Mouse (Mus musculus): ENCODE results near the gene Adcy2. TPM values are rescaled to one million over a fixed set of nuclear protein-coding genes. Genes with fewer than 3 reads are reported as not detected.
A peak's percentile ranks its signal among the peaks of the same experiment; 100 is the strongest.

Gene Adcy2
- polyA plus RNA-seq, 1 experiment from 2014 or later = 1.6 TPM

DNA sequence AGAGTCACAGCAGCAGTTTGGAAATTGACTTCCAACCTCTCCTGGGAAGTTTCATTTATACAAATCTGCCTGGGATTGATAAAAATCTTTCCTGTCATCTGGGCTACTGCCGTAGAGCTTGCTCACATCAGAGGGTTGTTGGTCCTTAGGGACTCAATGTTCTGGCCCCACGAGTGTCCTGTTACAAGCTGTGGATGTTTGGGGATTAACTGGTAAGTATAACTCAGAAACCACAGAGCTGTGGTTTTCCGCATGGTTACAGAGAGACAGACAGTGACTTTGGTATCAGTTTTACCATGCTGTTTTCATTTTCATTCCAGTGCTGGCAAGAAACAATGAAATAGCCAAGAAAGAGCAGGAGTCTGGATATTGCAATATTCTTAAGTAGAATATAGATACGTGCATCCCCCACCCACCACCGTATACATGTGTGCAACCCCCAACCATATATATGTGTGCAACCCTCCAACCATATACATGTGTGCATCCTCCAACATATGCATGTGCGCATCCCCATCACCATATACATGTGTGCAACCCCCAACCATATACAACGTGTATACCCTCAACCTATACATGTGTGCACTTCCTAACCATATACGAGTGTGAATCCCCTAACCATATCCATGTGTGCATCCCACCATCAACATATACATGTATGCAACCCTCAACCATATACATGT, 233.3 kb downstream of the Adcy2 start:
- WGBS = 78% methylated on average over 8 of the region's 8 CpGs
- no peaks in the 10 kb centered on the region for H3K36me3 ChIP-seq (ENCODE audit: control insufficient read depth, insufficient read depth, low read length)
- ATAC-seq (ENCODE audit: insufficient read depth, low FRiP score) = no peak

DNA sequence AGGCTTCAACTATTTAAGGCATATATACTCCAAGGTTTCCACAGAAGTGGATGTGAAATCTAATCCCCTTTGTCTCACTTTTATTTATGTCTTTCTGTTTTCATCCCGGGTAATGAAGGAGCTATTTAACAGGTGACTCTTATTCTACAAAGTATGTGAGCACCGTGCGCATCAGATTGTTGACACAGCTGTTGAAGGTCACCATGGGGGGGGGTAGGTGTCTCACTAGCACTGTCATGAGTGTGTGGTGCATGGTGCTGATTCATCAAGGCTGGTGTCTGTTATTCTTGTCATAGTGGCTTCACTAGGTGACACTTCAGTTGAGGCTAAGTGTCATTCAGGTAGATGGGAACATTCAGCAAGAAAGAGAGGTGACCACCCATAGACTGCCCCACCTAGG, 234.7 kb downstream of the Adcy2 start:
- no peak for ATAC-seq (ENCODE audit: insufficient read depth, low FRiP score)
- H3K27me3 ChIP-seq (ENCODE audit: control insufficient read depth, insufficient read depth, low read length) = no peaks in the 10 kb centered on the region
- no peak overlapping the region for H3K4me2 ChIP-seq (ENCODE audit: low read depth, low read length)
- no peaks in the 10 kb centered on the region for H3K9me3 ChIP-seq (replicated peaks; ENCODE audit: control insufficient read depth, low read length)
- H3K4me1 ChIP-seq (ENCODE audit: control insufficient read depth, insufficient read depth, low read length) = no peaks in the 10 kb centered on the region
- H3K4me3 ChIP-seq (replicated peaks; ENCODE audit: low read length) = no peak overlapping the region
- H3K36me3 ChIP-seq (ENCODE audit: control insufficient read depth, insufficient read depth, low read length) = no peaks in the 10 kb centered on the region
- H3K9ac ChIP-seq (ENCODE audit: low read length) = no peak overlapping the region
- 66% methylated on average over 3 of the region's 3 CpGs for WGBS
- H3K27ac ChIP-seq (ENCODE audit: low read length) = no peak overlapping the region

More for the DNA sequence above, 233.3 kb downstream of the Adcy2 start:
- Histone ChIP-seq H3K9me3 (replicated peaks; ENCODE audit: control insufficient read depth, low read length) (no peaks in the 10 kb centered on the region), H3K27ac (ENCODE audit: low read length) (no peak overlapping the region), H3K4me3 (replicated peaks; ENCODE audit: low read length) (no peak overlapping the region), H3K4me2 (ENCODE audit: low read depth, low read length) (no peak overlapping the region), H3K9ac (ENCODE audit: low read length) (no peak overlapping the region), H3K4me1 (ENCODE audit: control insufficient read depth, insufficient read depth, low read length) (no peaks in the 10 kb centered on the region), H3K27me3 (ENCODE audit: control insufficient read depth, insufficient read depth, low read length) (no peaks in the 10 kb centered on the region)

DNA sequence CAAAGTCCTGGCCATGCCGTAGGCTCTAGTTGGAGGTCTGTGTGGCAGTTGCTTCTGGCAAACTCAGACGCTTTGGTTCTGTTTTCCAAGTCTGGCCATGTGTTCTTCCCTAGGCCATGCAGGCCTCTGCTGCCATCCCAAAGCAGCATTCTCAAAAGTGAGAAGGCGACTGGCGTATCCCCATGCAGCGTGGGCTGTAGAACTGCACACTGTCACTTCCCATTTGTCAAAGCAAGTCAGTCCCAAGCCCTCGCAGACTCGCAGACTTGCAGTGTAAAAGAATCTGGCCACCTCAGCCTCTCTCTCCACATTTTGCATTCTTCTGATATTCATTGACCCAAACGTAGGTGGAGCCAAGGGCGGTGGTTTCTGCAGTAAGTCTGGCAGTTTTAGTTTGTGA, 249.5 kb downstream of the Adcy2 start:
- Histone ChIP-seq H3K27ac (ENCODE audit: low read length) (no peak overlapping the region), H3K27me3 (ENCODE audit: control insufficient read depth, insufficient read depth, low read length) (no peaks in the 10 kb centered on the region), H3K4me2 (ENCODE audit: low read depth, low read length) (no peak overlapping the region), H3K4me3 (replicated peaks; ENCODE audit: low read length) (no peak overlapping the region), H3K9ac (ENCODE audit: low read length) (no peak overlapping the region), H3K9me3 (replicated peaks; ENCODE audit: control insufficient read depth, low read length) (no peaks in the 10 kb centered on the region), H3K36me3 (ENCODE audit: control insufficient read depth, insufficient read depth, low read length) (no peaks in the 10 kb centered on the region), H3K4me1 (ENCODE audit: control insufficient read depth, insufficient read depth, low read length) (no peaks in the 10 kb centered on the region)
- 57% methylated on average over 9 of the region's 9 CpGs for WGBS
- ATAC-seq (ENCODE audit: insufficient read depth, low FRiP score) = no peak

DNA sequence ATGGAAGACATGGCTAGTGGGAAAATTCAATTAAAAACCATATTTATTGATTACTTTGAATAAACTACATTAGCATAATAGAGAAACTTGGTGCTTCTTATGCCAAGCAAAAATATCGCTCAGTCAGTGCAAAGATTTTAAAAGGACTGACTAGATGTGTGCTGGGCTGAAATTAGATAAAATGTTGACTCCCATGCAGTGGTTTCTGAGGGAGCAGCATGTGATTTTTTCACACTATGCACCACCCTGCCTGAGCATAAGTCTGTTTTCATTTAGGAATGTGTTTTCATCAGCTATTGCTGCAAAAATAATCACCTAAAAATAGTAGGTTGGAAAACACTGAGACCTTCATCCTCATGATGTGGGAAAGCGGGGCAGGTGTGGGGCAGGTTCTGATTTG, 250.0 kb downstream of the Adcy2 start:
- Histone ChIP-seq H3K4me2 (ENCODE audit: low read depth, low read length) (no peak overlapping the region), H3K9ac (ENCODE audit: low read length) (no peak overlapping the region), H3K9me3 (replicated peaks; ENCODE audit: control insufficient read depth, low read length) (no peaks in the 10 kb centered on the region), H3K36me3 (ENCODE audit: control insufficient read depth, insufficient read depth, low read length) (no peaks in the 10 kb centered on the region), H3K4me1 (ENCODE audit: control insufficient read depth, insufficient read depth, low read length) (no peaks in the 10 kb centered on the region), H3K27me3 (ENCODE audit: control insufficient read depth, insufficient read depth, low read length) (no peaks in the 10 kb centered on the region), H3K27ac (ENCODE audit: low read length) (no peak overlapping the region), H3K4me3 (replicated peaks; ENCODE audit: low read length) (no peak overlapping the region)
- WGBS = 88% methylated on average over 2 of the region's 2 CpGs
- ATAC-seq (ENCODE audit: insufficient read depth, low FRiP score) = no peak

DNA sequence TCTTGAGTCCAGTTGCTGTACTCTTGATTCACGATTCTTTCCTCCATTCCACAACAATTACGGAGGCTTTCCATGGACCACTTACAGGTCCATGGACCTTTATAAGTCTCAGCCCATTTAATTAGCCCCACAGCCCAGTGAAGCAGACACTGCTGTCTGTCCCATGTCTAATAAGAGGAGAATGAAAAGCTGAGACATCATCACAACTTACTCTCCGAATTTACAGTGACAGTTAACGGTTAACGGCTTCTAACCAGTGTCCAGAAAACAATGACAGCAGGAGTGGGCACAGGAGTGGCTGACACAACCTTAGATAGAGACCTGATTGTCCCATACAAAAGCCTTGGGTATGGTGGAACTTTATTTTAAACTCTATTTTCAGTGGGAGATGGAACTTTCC, 253.9 kb downstream of the Adcy2 start:
- Histone ChIP-seq H3K4me3 (replicated peaks; ENCODE audit: low read length) (no peak overlapping the region), H3K4me1 (ENCODE audit: control insufficient read depth, insufficient read depth, low read length) (no peaks in the 10 kb centered on the region), H3K27me3 (ENCODE audit: control insufficient read depth, insufficient read depth, low read length) (no peaks in the 10 kb centered on the region), H3K27ac (ENCODE audit: low read length) (no peak overlapping the region), H3K9me3 (replicated peaks; ENCODE audit: control insufficient read depth, low read length) (no peaks in the 10 kb centered on the region), H3K36me3 (ENCODE audit: control insufficient read depth, insufficient read depth, low read length) (no peaks in the 10 kb centered on the region), H3K4me2 (ENCODE audit: low read depth, low read length) (no peak overlapping the region), H3K9ac (ENCODE audit: low read length) (no peak overlapping the region)
- no peak for ATAC-seq (ENCODE audit: insufficient read depth, low FRiP score)
- 92% methylated on average over 5 of the region's 5 CpGs for WGBS

DNA sequence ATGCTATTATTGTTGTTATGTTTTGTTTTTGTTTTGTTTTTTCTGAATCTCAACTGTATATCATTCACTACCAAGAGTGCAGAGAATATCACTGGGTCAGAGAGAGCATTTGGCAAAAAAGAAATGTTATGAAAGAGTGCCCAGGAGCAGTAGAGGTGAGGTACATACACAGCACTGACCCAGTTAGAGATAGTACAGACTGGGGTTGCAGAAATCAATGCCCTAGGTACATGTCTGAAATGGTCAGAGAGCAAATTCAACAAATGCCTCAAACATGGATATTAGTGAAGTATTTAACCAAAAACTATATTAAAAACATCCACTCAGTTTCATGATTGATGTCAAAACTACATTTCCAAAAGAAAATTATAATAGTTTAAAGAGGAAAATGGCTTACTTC, 286.7 kb downstream of the Adcy2 start:
- H3K36me3 ChIP-seq (ENCODE audit: control insufficient read depth, insufficient read depth, low read length) = no peaks in the 10 kb centered on the region
- H3K4me1 ChIP-seq (ENCODE audit: control insufficient read depth, insufficient read depth, low read length) = no peaks in the 10 kb centered on the region
- no peak overlapping the region for H3K27ac ChIP-seq (ENCODE audit: low read length)
- H3K9me3 ChIP-seq (replicated peaks; ENCODE audit: control insufficient read depth, low read length) = no peaks in the 10 kb centered on the region
- no peak overlapping the region for H3K9ac ChIP-seq (ENCODE audit: low read length)
- H3K27me3 ChIP-seq (ENCODE audit: control insufficient read depth, insufficient read depth, low read length) = no peaks in the 10 kb centered on the region
- ATAC-seq (ENCODE audit: insufficient read depth, low FRiP score) = no peak
- no peak overlapping the region for H3K4me2 ChIP-seq (ENCODE audit: low read depth, low read length)
- no peak overlapping the region for H3K4me3 ChIP-seq (replicated peaks; ENCODE audit: low read length)

DNA sequence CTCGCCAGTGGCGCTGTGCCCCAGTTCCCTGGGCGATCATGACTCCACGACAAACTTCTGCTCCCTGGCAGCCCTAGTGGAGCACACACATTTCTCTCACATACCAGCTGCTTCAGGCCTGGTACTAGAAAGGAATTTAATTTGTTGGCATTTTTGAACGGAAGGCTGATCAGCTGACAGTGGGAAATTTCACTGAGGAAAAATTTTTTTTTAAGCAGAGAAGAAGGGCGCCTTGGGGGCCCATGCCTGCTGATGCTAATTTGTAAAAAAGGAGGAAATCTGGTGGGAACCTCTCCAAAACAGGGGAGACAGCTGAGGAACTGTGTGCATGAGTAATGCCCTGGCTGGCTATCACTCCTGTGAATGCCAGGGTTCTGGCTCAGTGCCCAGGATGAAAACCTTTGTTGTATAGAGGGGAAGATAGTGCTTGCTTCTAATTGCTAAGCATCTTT, 292.0 kb downstream of the Adcy2 start:
- H3K27me3 ChIP-seq (ENCODE audit: control insufficient read depth, insufficient read depth, low read length) = no peaks in the 10 kb centered on the region
- H3K9me3 ChIP-seq (replicated peaks; ENCODE audit: control insufficient read depth, low read length) = no peaks in the 10 kb centered on the region
- no peaks in the 10 kb centered on the region for H3K4me1 ChIP-seq (ENCODE audit: control insufficient read depth, insufficient read depth, low read length)
- WGBS = 69% methylated on average over 6 of the region's 6 CpGs
- ATAC-seq (ENCODE audit: insufficient read depth, low FRiP score) = 0 out of 2 replicates have a peak, but pooled peaks have one; percentile 56
- no peak overlapping the region for H3K4me2 ChIP-seq (ENCODE audit: low read depth, low read length)
- H3K4me3 ChIP-seq (replicated peaks; ENCODE audit: low read length) = no peak overlapping the region
- H3K36me3 ChIP-seq (ENCODE audit: control insufficient read depth, insufficient read depth, low read length) = no peaks in the 10 kb centered on the region
- H3K27ac ChIP-seq (ENCODE audit: low read length) = no peak overlapping the region
- no peak overlapping the region for H3K9ac ChIP-seq (ENCODE audit: low read length)

DNA sequence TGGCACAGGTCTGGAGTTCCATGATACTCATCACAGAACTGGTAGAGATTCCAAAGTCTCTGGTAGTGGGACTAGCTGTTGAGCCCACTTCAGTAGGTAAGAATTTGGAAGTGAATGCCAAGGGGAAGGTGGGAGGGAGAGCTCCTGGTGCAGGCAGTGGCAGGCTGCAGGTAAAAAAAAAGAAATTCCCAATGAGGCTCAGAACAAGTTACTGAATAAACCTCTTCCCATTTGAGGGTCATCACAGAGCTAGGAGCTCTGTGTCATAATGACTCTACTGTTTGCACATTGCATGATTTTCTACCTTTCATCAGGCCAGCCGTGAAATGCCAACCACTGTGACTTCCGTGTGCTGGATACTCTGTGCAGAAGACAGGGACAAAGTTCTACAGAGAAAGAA, 314.4 kb downstream of the Adcy2 start:
- H3K4me3 ChIP-seq (replicated peaks; ENCODE audit: low read length) = no peak overlapping the region
- H3K27me3 ChIP-seq (ENCODE audit: control insufficient read depth, insufficient read depth, low read length) = no peaks in the 10 kb centered on the region
- H3K4me2 ChIP-seq (ENCODE audit: low read depth, low read length) = no peak overlapping the region
- H3K27ac ChIP-seq (ENCODE audit: low read length) = no peak overlapping the region
- WGBS = 93% methylated on average over 2 of the region's 2 CpGs
- no peaks in the 10 kb centered on the region for H3K36me3 ChIP-seq (ENCODE audit: control insufficient read depth, insufficient read depth, low read length)
- ATAC-seq (ENCODE audit: insufficient read depth, low FRiP score) = no peak
- H3K9ac ChIP-seq (ENCODE audit: low read length) = no peak overlapping the region
- H3K4me1 ChIP-seq (ENCODE audit: control insufficient read depth, insufficient read depth, low read length) = no peaks in the 10 kb centered on the region
- no peaks in the 10 kb centered on the region for H3K9me3 ChIP-seq (replicated peaks; ENCODE audit: control insufficient read depth, low read length)

DNA sequence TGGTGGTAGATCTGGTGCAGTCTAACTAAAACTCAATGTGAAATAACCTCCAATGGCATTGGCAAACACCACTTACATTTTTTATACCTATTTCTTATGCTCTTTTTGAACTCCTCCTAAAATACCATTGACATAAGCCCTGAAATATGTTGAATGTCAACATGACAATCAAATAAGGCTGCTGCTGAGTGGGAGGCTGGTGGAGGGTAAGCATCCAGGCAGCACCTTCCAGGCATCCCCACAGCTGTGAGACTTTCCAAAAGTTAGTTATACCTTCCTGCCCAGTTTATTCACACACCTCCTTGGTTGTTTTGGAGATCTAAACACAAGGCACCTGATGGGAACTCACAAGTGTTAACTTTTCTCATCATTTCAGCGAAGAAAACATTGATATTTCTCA, 318.9 kb downstream of the Adcy2 start:
- Histone ChIP-seq H3K27ac (ENCODE audit: low read length) (no peak overlapping the region), H3K9ac (ENCODE audit: low read length) (no peak overlapping the region), H3K4me3 (replicated peaks; ENCODE audit: low read length) (no peak overlapping the region), H3K4me2 (ENCODE audit: low read depth, low read length) (no peak overlapping the region), H3K9me3 (replicated peaks; ENCODE audit: control insufficient read depth, low read length) (no peaks in the 10 kb centered on the region), H3K27me3 (ENCODE audit: control insufficient read depth, insufficient read depth, low read length) (no peaks in the 10 kb centered on the region), H3K4me1 (ENCODE audit: control insufficient read depth, insufficient read depth, low read length) (no peaks in the 10 kb centered on the region), H3K36me3 (ENCODE audit: control insufficient read depth, insufficient read depth, low read length) (no peaks in the 10 kb centered on the region)
- ATAC-seq (ENCODE audit: insufficient read depth, low FRiP score) = no peak
- 80% methylated on average over 1 of the region's 1 CpGs for WGBS

Data from stomach, embryonic 16.5 days (tissue).